Mouse (Mus musculus): ENCODE data around the gene Gpr62. TPM values are rescaled to one million over a fixed set of nuclear protein-coding genes. Genes with fewer than 3 reads are reported as not detected.

Gene Gpr62
- total and polyA plus RNA-seq, 3 experiments = 0.04 to 0.11 TPM; not detected in 1

DNA sequence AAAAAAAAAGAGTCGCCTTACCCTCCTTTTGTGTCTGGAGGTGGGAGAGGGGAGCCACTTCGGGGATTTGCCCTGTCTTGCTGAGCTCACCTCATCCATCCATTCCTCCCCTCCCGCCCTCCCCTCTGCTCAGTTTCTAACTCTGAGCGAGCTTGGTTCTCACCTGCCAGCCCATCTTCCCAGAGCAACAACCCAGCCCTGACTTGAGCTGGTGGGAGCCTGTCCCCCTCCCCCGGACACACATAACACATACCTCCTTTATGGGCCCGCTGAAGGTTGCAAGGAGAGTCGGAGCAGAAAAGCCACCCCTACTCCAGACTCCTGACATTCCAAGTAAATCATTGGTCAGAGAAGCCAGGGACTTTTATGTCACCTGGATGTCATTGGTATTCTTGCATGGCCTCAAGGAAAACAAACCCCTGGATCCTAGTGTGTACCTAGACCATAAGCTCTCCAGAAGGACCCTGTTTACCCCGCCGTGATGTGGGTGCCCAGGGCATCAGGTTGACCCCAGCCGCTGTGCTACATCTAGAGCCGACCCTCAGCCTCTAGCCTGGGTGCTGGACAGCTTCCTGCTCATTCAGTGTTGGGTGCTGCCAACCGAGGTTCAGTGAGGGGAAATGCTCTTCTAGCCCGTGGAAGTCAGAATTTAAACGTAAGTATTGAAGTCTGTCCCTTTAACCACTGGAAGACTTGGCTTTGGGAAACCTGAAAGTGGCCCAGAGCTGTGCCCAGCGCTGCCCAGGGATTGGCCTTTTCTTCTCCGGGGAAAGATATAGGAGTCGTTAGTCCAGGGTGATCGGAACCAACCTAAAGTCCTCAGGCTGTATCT is 44.5 kb downstream of the Gpr62 start:
- no peak overlapping the region for H3K4me3 ChIP-seq (replicated peaks in 1 of 3; ENCODE audit: low read depth in 2 of 3, low read length in 2 of 3, poor library complexity in 1 of 3)
- DNase-seq (ENCODE audit: extremely low read depth) = no peak
- H3K79me2 ChIP-seq (replicated peaks; ENCODE audit: control insufficient read depth, extremely low read depth, insufficient read depth, poor library complexity, severe bottlenecking) = no peaks in the 10 kb centered on the region
- no peak overlapping the region for H3K9ac ChIP-seq (ENCODE audit: insufficient read depth, low read depth)
- H3K4me1 ChIP-seq (ENCODE audit: control insufficient read depth in 1 of 2, insufficient read depth in 2 of 2) = peaks cover 0 to 5% of the 10 kb centered on the region in 2 experiments; a peak in 1 of 4 replicates
- in situ Hi-C loops (cut with MboI; ENCODE audit: low pct_ligation_motif_present, low pct_unique_long_range_greater_than_20kb, low sequenced_read_pairs) (no loop called here), dilution Hi-C loops (cut with MboI; ENCODE audit: extremely low pct_ligation_motif_present, extremely low pct_unique_long_range_greater_than_20kb, low sequenced_read_pairs) (no loop called here)
- no peaks in the 10 kb centered on the region for H3K9me3 ChIP-seq (replicated peaks; ENCODE audit: low read length)
- no peak overlapping the region for H3K4me2 ChIP-seq (ENCODE audit: insufficient read depth, low read depth, poor library complexity, severe bottlenecking)
- peaks cover 3% of the 10 kb centered on the region for H3K27me3 ChIP-seq (replicated peaks)
- no peak for TF ChIP-seq CHD2 (IDR thresholded peaks at IDR 0.05; ENCODE audit: low read length)
- TF ChIP-seq RCOR1 (conservative IDR thresholded peaks at IDR 0.05; ENCODE audit: low read depth, low read length) = no peak
- no peak for TF ChIP-seq PAX5 (IDR thresholded peaks at IDR 0.05; ENCODE audit: low read length)
- TF ChIP-seq CTCF (conservative IDR thresholded peaks at IDR 0.05 in 1 of 2, IDR thresholded peaks at IDR 0.05 in 1 of 2; ENCODE audit: low read depth in 2 of 2, low read length in 2 of 2) = no peak
- no peak for TF ChIP-seq ZKSCAN1 (IDR thresholded peaks at IDR 0.05; ENCODE audit: borderline replicate concordance, low read depth, low read length)
- no peak for TF ChIP-seq IRF4 (IDR thresholded peaks at IDR 0.05; ENCODE audit: low read depth, low read length)
- TF ChIP-seq MEF2A (IDR thresholded peaks at IDR 0.05; ENCODE audit: borderline replicate concordance, low read depth, low read length) = no peak
- TF ChIP-seq NELFE (IDR thresholded peaks at IDR 0.05; ENCODE audit: low read depth, low read length) = no peak
- no peak for TF ChIP-seq MAZ (IDR thresholded peaks at IDR 0.05; ENCODE audit: low read depth, low read length)
- no peak for TF ChIP-seq TCF12 (IDR thresholded peaks at IDR 0.05; ENCODE audit: low read depth, low read length)
- no peak for TF ChIP-seq GABPA (IDR thresholded peaks at IDR 0.05; ENCODE audit: insufficient replicate concordance, low read depth, low read length)
- no peak for TF ChIP-seq SIN3A (IDR thresholded peaks at IDR 0.05; ENCODE audit: low read length)
- TF ChIP-seq BHLHE40 (IDR thresholded peaks at IDR 0.05; ENCODE audit: low read depth, low read length) = no peak
- TF ChIP-seq JUN (IDR thresholded peaks at IDR 0.05; ENCODE audit: insufficient read depth, low read depth, low read length) = no peak
- no peaks in the 10 kb centered on the region for H3K36me3 ChIP-seq (replicated peaks in 1 of 2; ENCODE audit: control insufficient read depth in 1 of 2, insufficient read depth in 1 of 2, low read length in 1 of 2)
- H3K27ac ChIP-seq (ENCODE audit: insufficient read depth, low read depth) = no peak overlapping the region

DNA sequence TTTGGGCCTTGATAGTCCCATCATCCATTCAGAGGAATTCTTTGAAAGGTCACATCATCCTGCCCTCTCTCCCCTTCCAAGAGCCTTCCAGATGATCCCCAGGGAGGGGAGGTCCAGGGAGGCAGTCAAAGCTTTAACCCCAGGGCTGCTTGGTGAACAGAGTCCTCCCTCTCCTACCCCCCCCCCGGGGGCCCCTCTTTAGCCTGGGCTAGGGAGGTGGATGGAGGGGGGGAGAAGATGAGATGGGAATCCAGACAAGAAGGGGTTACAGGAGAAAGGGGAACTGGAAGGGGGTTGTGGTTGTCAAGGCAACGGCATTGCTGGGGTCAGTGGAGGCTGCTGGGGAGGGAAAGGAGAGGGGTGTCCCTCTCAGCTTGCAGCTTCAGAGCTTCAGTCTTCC is 45.1 kb downstream of the Gpr62 start:
- DNase-seq (ENCODE audit: extremely low read depth) = no peak
- dilution Hi-C loops (cut with MboI; ENCODE audit: extremely low pct_ligation_motif_present, extremely low pct_unique_long_range_greater_than_20kb, low sequenced_read_pairs) (no loop called here), in situ Hi-C loops (cut with MboI; ENCODE audit: low pct_ligation_motif_present, low pct_unique_long_range_greater_than_20kb, low sequenced_read_pairs) (no loop called here)
- H3K9me3 ChIP-seq (replicated peaks; ENCODE audit: low read length) = no peaks in the 10 kb centered on the region
- no peak overlapping the region for H3K27ac ChIP-seq (ENCODE audit: insufficient read depth, low read depth)
- peaks cover 3% of the 10 kb centered on the region for H3K27me3 ChIP-seq (replicated peaks)
- no peak overlapping the region for H3K4me2 ChIP-seq (ENCODE audit: insufficient read depth, low read depth, poor library complexity, severe bottlenecking)
- TF ChIP-seq ZNF384 (IDR thresholded peaks at IDR 0.05; ENCODE audit: low read depth, low read length) (no peak), RCOR1 (conservative IDR thresholded peaks at IDR 0.05; ENCODE audit: low read depth, low read length) (no peak), JUND (conservative IDR thresholded peaks at IDR 0.05; ENCODE audit: low read depth, low read length) (no peak), MEF2A (IDR thresholded peaks at IDR 0.05; ENCODE audit: borderline replicate concordance, low read depth, low read length) (no peak), CHD2 (IDR thresholded peaks at IDR 0.05; ENCODE audit: low read length) (no peak), CTCF (conservative IDR thresholded peaks at IDR 0.05 in 1 of 2, IDR thresholded peaks at IDR 0.05 in 1 of 2; ENCODE audit: low read depth in 2 of 2, low read length in 2 of 2) (no peak), BHLHE40 (IDR thresholded peaks at IDR 0.05; ENCODE audit: low read depth, low read length) (no peak), PAX5 (IDR thresholded peaks at IDR 0.05; ENCODE audit: low read length) (no peak)
- no peak overlapping the region for H3K4me3 ChIP-seq (replicated peaks in 1 of 3; ENCODE audit: low read depth in 2 of 3, low read length in 2 of 3, poor library complexity in 1 of 3)
- H3K79me2 ChIP-seq (replicated peaks; ENCODE audit: control insufficient read depth, extremely low read depth, insufficient read depth, poor library complexity, severe bottlenecking) = no peaks in the 10 kb centered on the region
- no peak overlapping the region for H3K9ac ChIP-seq (ENCODE audit: insufficient read depth, low read depth)
- no peaks in the 10 kb centered on the region for H3K36me3 ChIP-seq (replicated peaks in 1 of 2; ENCODE audit: control insufficient read depth in 1 of 2, insufficient read depth in 1 of 2, low read length in 1 of 2)
- H3K4me1 ChIP-seq (ENCODE audit: control insufficient read depth in 1 of 2, insufficient read depth in 2 of 2) = peaks cover 0 to 5% of the 10 kb centered on the region in 2 experiments; a peak in 1 of 4 replicates

All from CH12.LX (cell line).